Mouse (Mus musculus) forebrain, embryonic 13.5 days (tissue): ENCODE measurements around the gene Cryba4. TPM values are rescaled to one million over a fixed set of nuclear protein-coding genes. Genes with fewer than 3 reads are reported as not detected.

Experiments used
- ATAC-seq: fragments of 200-750 bp; cut with Nextera tagmentation; 2 replicates; pipeline ENCODE4 v1.8.0; 2017
- H3K27ac ChIP-seq: fragments of 300-500 bp; sonication (generic); 2 replicates; pipeline ENCODE4 v1.5.1; 2015; ENCODE audit warnings: inconsistent platforms, mild to moderate bottlenecking, moderate library complexity
- H3K27me3 ChIP-seq: fragments of 300-500 bp; sonication (generic); 2 replicates; pipeline ENCODE4 v1.6.1; 2015; ENCODE audit warnings: mild to moderate bottlenecking, inconsistent platforms
- H3K36me3 ChIP-seq: fragments of 300-500 bp; sonication (generic); 2 replicates; pipeline ENCODE4 v1.6.1; 2015; ENCODE audit warnings: mild to moderate bottlenecking, inconsistent platforms; ENCODE audit not compliant: poor library complexity, severe bottlenecking
- H3K4me1 ChIP-seq: fragments of 300-500 bp; sonication (generic); 2 replicates; pipeline ENCODE4 v1.6.1; 2015; ENCODE audit warnings: inconsistent platforms
- H3K4me2 ChIP-seq: fragments of 300-500 bp; sonication (generic); 2 replicates; pipeline ENCODE4 v1.6.1; 2015; ENCODE audit warnings: inconsistent platforms, mild to moderate bottlenecking, moderate library complexity
- H3K4me3 ChIP-seq: fragments of 300-500 bp; sonication (generic); 2 replicates; pipeline ENCODE4 v1.5.1; 2015; ENCODE audit warnings: mild to moderate bottlenecking, inconsistent platforms
- H3K9ac ChIP-seq: fragments of 300-500 bp; sonication (generic); 2 replicates; pipeline ENCODE4 v1.6.1; 2015; ENCODE audit warnings: mild to moderate bottlenecking, inconsistent platforms
- H3K9me3 ChIP-seq: fragments of 300-500 bp; sonication (generic); replicated peaks from 2 replicates; pipeline ENCODE4 v1.6.1; 2016; ENCODE audit warnings: inconsistent platforms
- WGBS: fragments of 180-500 bp; shearing (Covaris S2); methylation state at CpG from one replicate; pipeline ENCODE4 v1.1.7; 2015; 5-methylcytosine and 5-hydroxymethylcytosine counted together
- polyA plus RNA-seq: library from polyadenylated mRNA; unstranded; fragments of >200 nt; fragmentation: Nextera tagmentation; extraction: Ambion mirVana; gene quantifications from 2 replicates; pipeline ENCODE4 v1.2.1, GENCODE M21; 2015

Gene Cryba4
- polyA plus RNA-seq, 1 experiment from 2014 or later, result 1.6 TPM

- Histone ChIP-seq H3K4me1 (peaks cover 16% of the 10 kb centered on the region), H3K4me2 (no peak overlapping the region), H3K36me3 (no peaks in the 10 kb centered on the region), H3K9me3 (no peaks in the 10 kb centered on the region), H3K27ac (no peak overlapping the region), H3K9ac (no peak overlapping the region), H3K27me3 (no peaks in the 10 kb centered on the region; the same call in 1 of the 2 replicates), H3K4me3 (no peak overlapping the region)
- no peak for ATAC-seq
- 54% methylated on average over 4 of the region's 4 CpGs for WGBS
Observed at GRCm38 (mm10) chr5:112208321-112208720, 44.0 kb downstream of the Cryba4 start.

GRCm38 (mm10) chr5:112206543-112207255 lies 45.6 kb downstream of the Cryba4 start:
- no peaks in the 10 kb centered on the region for H3K36me3 ChIP-seq
- no peaks in the 10 kb centered on the region; the same call in 1 of the 2 replicates for H3K27me3 ChIP-seq
- H3K9ac ChIP-seq, result no peak overlapping the region
- no peak overlapping the region; the same call in 1 of the 2 replicates for H3K4me2 ChIP-seq
- H3K27ac ChIP-seq, result no peak overlapping the region
- WGBS, result 30% methylated on average over 16 of the region's 16 CpGs
- peaks cover 9% of the 10 kb centered on the region for H3K4me1 ChIP-seq
- no peak for ATAC-seq
- H3K4me3 ChIP-seq, result no peak overlapping the region
- no peaks in the 10 kb centered on the region for H3K9me3 ChIP-seq

DNA sequence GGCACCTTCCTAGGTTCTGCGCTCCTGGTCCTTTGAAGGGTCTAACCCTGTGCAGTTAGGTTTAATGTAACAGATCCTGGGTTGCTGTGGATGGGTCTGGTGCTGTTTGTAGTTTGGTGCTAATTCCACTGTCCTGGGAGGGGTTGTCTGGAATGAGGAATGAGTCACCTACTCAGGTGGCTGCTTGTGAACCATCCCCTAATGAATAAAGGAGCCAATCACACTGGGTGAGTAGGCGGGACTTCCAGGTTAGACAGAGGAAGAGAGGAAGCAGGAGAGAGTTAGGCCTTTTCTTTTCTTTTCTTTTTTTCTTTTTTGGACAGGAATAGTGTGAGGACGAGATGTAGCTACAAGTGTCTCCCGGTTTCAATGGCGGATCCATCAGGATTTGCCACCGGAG lies 52.7 kb downstream of the Cryba4 start:
- no peak overlapping the region for H3K4me2 ChIP-seq
- no peaks in the 10 kb centered on the region; the same call in 1 of the 2 replicates for H3K27me3 ChIP-seq
- no peaks in the 10 kb centered on the region for H3K36me3 ChIP-seq
- no peak overlapping the region for H3K9ac ChIP-seq
- 88% methylated on average over 6 of the region's 6 CpGs for WGBS
- ATAC-seq, result no peak
- no peak overlapping the region for H3K4me3 ChIP-seq
- H3K27ac ChIP-seq, result no peak overlapping the region
- no peaks in the 10 kb centered on the region; the same call in 1 of the 2 replicates for H3K9me3 ChIP-seq
- H3K4me1 ChIP-seq, result no peaks in the 10 kb centered on the region

Other genes with a start within 250 kb of the Cryba4 start
- gene Crybb1, start 3.3 kb upstream of the Cryba4 start, polyA plus RNA-seq, result 2.1 TPM in 2 replicates
- gene Tpst2, start 24.2 kb upstream of the Cryba4 start, polyA plus RNA-seq, result 28.4 and 29.8 TPM in 2 replicates
- 29.9 and 35.7 TPM in 2 replicates for gene Tfip11, start 73.8 kb upstream of the Cryba4 start, polyA plus RNA-seq
- gene Srrd, start 90.5 kb upstream of the Cryba4 start, polyA plus RNA-seq, result 47.3 and 57.6 TPM in 2 replicates
- 28.9 and 33.0 TPM in 2 replicates for gene Hps4, start 90.6 kb upstream of the Cryba4 start, polyA plus RNA-seq
- 0.18 and 0.23 TPM in 2 replicates for gene Gm6583, start 103.5 kb upstream of the Cryba4 start, polyA plus RNA-seq
- 21.4 and 23.8 TPM in 2 replicates for gene Asphd2, start 142.3 kb upstream of the Cryba4 start, polyA plus RNA-seq
- 0.68 and 1.1 TPM in 2 replicates for gene Gm6588, start 196.9 kb upstream of the Cryba4 start, polyA plus RNA-seq